Mouse (Mus musculus) heart, adult 2 months (tissue): ENCODE results near the gene Gm49325. TPM values are rescaled to one million over a fixed set of nuclear protein-coding genes. Genes with fewer than 3 reads are reported as not detected.

Source experiments
- DNase-seq, 2 experiments: peaks; one replicate each; pipeline ENCODE4 v3.0.0; 2021
- H3K27ac ChIP-seq: fragments of 200-600 bp; 2 replicates; pipeline ENCODE4 v1.8.1; 2022
- H3K27me3 ChIP-seq: fragments of 200-500 bp; 2 replicates; pipeline ENCODE4 v1.6.1; 2012; ENCODE audit warnings: mild to moderate bottlenecking, low read length, inconsistent platforms, mixed read lengths; ENCODE audit not compliant: control insufficient read depth, insufficient read depth
- H3K36me3 ChIP-seq: fragments of 200-500 bp; 2 replicates; pipeline ENCODE4 v1.6.1; 2012; ENCODE audit warnings: low read length, inconsistent platforms; ENCODE audit not compliant: control insufficient read depth, insufficient read depth
- H3K4me1 ChIP-seq: fragments of 200-500 bp; 2 replicates; pipeline ENCODE4 v1.6.1; 2011; ENCODE audit warnings: low read length; ENCODE audit not compliant: control insufficient read depth, insufficient read depth
- H3K4me3 ChIP-seq: fragments of 200-600 bp; 2 replicates; pipeline ENCODE4 v1.8.1; 2022
- H3K79me2 ChIP-seq: fragments of 200-500 bp; replicated peaks from 2 replicates; pipeline ENCODE4 v1.6.1; 2012; ENCODE audit warnings: mild to moderate bottlenecking, inconsistent platforms, low read length, moderate library complexity, mixed read lengths; ENCODE audit not compliant: control insufficient read depth, insufficient read depth
- H3K9ac ChIP-seq: fragments of 200-500 bp; 2 replicates; pipeline ENCODE4 v1.6.1; 2012; ENCODE audit warnings: low read depth, mild to moderate bottlenecking, control low read depth, inconsistent platforms, low read length, mixed read lengths
- CTCF ChIP-seq: fragments of 200-600 bp; IDR thresholded peaks from 2 replicates; pipeline ENCODE4 v1.8.1; 2022; ENCODE audit warnings: antibody characterized with exemption, mild to moderate bottlenecking, moderate library complexity
- EP300 ChIP-seq: fragments of 200-500 bp; IDR thresholded peaks from 2 replicates; pipeline ENCODE4 v1.6.1; 2011; ENCODE audit warnings: low read depth, low read length, control low read depth; ENCODE audit not compliant: insufficient read depth
- POLR2A ChIP-seq: fragments of 200-500 bp; IDR thresholded peaks from 2 replicates; pipeline ENCODE4 v1.6.1; 2011; ENCODE audit warnings: mild to moderate bottlenecking, low read depth, low read length, control low read depth; ENCODE audit not compliant: insufficient read depth
- WGBS: fragments of 180-500 bp; shearing (Covaris S2); methylation state at CpG from one replicate; pipeline ENCODE4 v1.1.7; 2018; 5-methylcytosine and 5-hydroxymethylcytosine counted together
- intact Hi-C: fragments of 180-260 bp; cut with DNase I; formaldehyde crosslinking; loops from one replicate; pipeline ENCODE4 v1.15.1; 2025
- polyA plus RNA-seq: library from polyadenylated mRNA; depleted of rRNA; stranded (reverse); fragments of >200 nt; gene quantifications from 2 replicates; pipeline ENCODE4 v1.2.3, GENCODE M21; 2012
- total RNA-seq, 2 experiments: library from RNA; stranded (reverse); gene quantifications; 2 replicates each; pipeline ENCODE4 v1.2.3; 2021

The Gm49325 gene
- total and polyA plus RNA-seq, 3 experiments: 15.5 to 15.8 TPM; not detected in 1

DNA sequence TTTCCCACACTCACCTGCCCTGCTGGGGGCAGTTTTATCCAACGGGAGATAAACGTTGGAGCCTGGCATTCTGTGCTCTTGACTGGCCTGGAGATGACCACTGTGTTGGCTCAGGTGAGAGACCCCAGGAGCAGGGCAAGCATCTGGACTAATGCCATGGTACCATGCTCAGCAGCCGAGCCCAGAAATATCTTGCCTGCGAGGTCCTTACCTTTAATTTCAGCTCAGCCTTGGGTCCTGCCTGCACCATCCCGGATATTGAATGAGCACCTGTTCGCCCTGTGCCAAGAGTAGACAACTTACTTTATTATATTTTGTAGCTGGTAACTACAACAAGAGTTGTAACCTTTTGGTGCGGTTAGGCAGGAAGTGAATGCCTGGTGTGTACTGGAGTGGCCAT, 858 bp downstream of the Gm49325 start:
- peak overlapping the region; percentile 86 for H3K9ac ChIP-seq
- H3K4me1 ChIP-seq: peaks cover 12% of the 10 kb centered on the region
- no peak for DNase-seq
- TF ChIP-seq CTCF (no peak), EP300 (no peak), POLR2A (no peak)
- H3K4me3 ChIP-seq: peak overlapping the region; percentile 96
- 22% methylated on average over 7 of the region's 7 CpGs for WGBS
- H3K79me2 ChIP-seq: peaks cover 7% of the 10 kb centered on the region
- intact Hi-C loops: no loop called here
- H3K36me3 ChIP-seq: no peaks in the 10 kb centered on the region; the same call in 1 of the 2 replicates
- no peaks in the 10 kb centered on the region for H3K27me3 ChIP-seq
- H3K27ac ChIP-seq: peak overlapping the region; percentile 99

DNA sequence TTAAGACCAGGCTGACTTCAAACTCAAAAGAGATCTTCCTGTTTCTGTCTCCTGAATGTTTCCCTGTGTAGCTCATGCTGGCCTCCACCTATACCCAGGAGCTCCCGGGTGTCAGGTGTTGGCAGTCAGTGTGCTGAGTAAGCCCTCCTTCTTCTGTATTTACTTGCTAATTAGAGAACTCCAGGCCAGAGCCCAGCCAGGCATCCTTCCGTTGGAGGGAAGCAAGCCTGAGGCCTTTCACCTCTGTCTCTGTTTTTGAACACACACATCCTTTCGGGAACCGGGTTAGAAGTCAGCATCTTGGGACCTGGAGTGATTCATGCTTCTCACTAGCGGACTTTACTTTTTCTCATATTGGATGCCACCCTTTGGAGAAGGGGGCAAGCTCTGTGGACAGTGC, 1.4 kb downstream of the Gm49325 start:
- TF ChIP-seq POLR2A: no peak
- TF ChIP-seq EP300: no peak
- no peak for TF ChIP-seq CTCF
- H3K79me2 ChIP-seq: peaks cover 7% of the 10 kb centered on the region
- H3K36me3 ChIP-seq: no peaks in the 10 kb centered on the region; the same call in 1 of the 2 replicates
- no peak overlapping the region for H3K9ac ChIP-seq
- intact Hi-C loops: no loop called here
- DNase-seq: no peak
- H3K4me3 ChIP-seq: no peak overlapping the region
- peaks cover 12% of the 10 kb centered on the region for H3K4me1 ChIP-seq
- no peaks in the 10 kb centered on the region for H3K27me3 ChIP-seq
- peak overlapping the region; percentile 99 for H3K27ac ChIP-seq
- 33% methylated on average over 5 of the region's 5 CpGs for WGBS

DNA sequence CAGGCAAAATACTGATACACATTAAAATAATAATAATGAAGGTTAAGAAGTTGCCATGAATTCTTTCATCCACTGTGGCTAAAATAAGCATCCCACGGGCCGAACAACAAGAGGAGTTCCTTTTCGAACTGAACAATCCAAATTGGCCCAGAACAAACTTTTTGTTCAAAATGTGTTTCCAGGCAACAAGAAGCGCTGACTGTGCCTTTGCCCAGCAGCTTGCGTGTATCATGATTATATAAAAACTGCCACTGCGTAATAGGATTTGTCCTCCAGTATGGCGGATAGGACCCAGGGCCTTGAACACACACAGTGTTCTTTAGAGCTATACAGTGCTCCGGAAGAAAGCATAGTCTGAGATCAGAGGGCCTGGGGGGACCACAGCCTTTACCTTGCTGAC, 2.6 kb downstream of the Gm49325 start:
- H3K9ac ChIP-seq: no peak overlapping the region
- H3K79me2 ChIP-seq: peaks cover 7% of the 10 kb centered on the region
- no peak overlapping the region for H3K4me3 ChIP-seq
- peaks cover 17% of the 10 kb centered on the region for H3K4me1 ChIP-seq
- H3K36me3 ChIP-seq: peaks cover 3% of the 10 kb centered on the region
- TF ChIP-seq POLR2A (no peak), CTCF (no peak), EP300 (no peak)
- no peaks in the 10 kb centered on the region for H3K27me3 ChIP-seq
- no peak overlapping the region for H3K27ac ChIP-seq
- intact Hi-C loops: no loop called here
- DNase-seq: no peak
- 73% methylated on average over 8 of the region's 8 CpGs for WGBS

DNA sequence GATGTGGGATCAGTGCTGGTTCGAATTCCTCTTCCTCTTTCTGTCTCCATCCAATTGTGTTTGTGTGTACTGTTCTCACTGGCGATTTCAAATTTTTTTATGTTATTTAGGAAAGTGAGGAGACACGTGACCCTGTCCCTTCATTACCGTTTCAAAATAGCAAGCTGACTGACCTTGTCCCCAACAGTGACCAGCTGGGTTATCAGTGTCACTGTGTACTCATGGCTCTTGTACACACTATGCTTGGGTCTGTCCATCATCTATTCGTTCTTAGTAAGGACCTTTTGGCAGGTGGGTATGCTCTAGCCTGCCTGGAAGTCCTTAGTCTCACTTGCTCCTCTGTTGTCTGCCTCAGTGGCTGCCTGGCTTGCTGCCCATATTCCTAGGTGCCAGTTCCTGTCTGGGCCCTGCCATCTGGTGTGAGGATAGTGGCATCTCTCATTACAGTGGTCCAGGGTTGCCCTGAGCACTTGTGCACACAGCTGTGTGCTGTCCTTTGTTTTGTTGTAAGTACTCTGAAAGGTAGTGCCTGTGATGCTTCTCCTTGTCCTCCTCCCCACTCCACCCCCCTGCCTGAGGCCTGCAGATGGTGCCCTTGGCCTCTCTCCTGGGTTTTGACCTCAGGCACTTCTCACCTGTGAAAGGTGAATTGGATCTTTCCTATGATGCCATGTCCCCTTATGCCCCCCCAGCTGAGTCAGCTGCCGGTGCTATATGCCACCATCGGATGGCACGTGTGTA, 4.4 kb downstream of the Gm49325 start:
- Histone ChIP-seq H3K36me3 (peaks cover 13% of the 10 kb centered on the region), H3K4me1 (peaks cover 20% of the 10 kb centered on the region), H3K4me3 (no peak overlapping the region), H3K9ac (no peak overlapping the region), H3K79me2 (peaks cover 7% of the 10 kb centered on the region), H3K27me3 (no peaks in the 10 kb centered on the region), H3K27ac (no peak overlapping the region)
- 72% methylated on average over 8 of the region's 8 CpGs for WGBS
- intact Hi-C loops: no loop called here
- DNase-seq: no peak
- TF ChIP-seq EP300 (no peak), CTCF (no peak), POLR2A (no peak)

DNA sequence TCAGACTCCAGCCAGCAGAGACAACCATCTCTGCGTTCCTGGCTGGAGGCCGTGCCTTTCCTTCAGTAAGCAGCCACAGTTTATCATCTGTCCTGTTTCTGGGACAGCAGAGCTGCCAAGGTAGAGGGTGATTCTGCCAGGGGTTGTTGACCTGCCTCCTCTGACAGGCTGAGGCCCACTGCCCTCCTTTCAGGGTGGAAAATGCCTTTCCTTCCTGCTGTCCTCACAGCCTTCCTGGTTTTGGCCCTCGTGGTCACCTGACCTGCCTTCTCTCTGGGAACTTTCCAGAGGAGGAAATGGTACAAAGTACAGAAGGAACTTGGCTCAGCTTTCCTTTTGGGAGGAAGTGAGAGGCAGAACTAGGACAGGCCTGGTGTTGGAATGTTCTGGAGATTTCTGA, 7.4 kb downstream of the Gm49325 start:
- WGBS: 2% methylated on average over 3 of the region's 3 CpGs

DNA sequence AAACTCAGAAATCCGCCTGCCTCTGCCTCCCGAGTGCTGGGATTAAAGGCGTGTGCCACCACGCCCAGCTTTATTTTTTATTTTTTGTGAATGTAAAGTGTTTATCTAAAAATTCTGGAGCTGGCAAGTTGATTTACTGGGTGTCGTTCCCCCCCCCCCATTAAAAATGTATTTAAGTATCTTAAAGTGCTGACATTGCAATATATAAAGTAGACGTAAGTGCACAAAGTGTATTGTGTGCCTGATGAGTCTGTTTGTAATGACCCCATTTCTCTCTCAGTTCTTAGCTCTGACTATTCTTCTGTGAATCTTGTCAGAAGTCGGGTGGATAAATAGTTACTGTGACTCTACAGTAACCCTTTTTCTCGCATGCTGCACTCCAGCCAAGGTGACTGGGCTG, 9.7 kb downstream of the Gm49325 start:
- Histone ChIP-seq H3K9ac (no peak overlapping the region), H3K4me1 (peaks cover 11% of the 10 kb centered on the region), H3K27me3 (no peaks in the 10 kb centered on the region), H3K4me3 (no peak overlapping the region), H3K36me3 (peaks cover 13% of the 10 kb centered on the region), H3K27ac (no peak overlapping the region), H3K79me2 (peaks cover 3% of the 10 kb centered on the region)
- no peak for DNase-seq
- WGBS: 90% methylated on average over 8 of the region's 8 CpGs
- no peak for TF ChIP-seq EP300
- TF ChIP-seq CTCF: no peak
- TF ChIP-seq POLR2A: no peak
- intact Hi-C loops: no loop called here

More for the DNA sequence above, 7.4 kb downstream of the Gm49325 start:
- H3K9ac ChIP-seq: peak overlapping the region; percentile 11
- peaks cover 7% of the 10 kb centered on the region for H3K79me2 ChIP-seq
- intact Hi-C loops: no loop called here
- no peak overlapping the region for H3K4me3 ChIP-seq
- peak overlapping the region; percentile 94 for H3K27ac ChIP-seq
- H3K36me3 ChIP-seq: peaks cover 13% of the 10 kb centered on the region
- H3K4me1 ChIP-seq: peaks cover 11% of the 10 kb centered on the region
- no peaks in the 10 kb centered on the region for H3K27me3 ChIP-seq
- peak; percentile 98 for TF ChIP-seq EP300
- TF ChIP-seq CTCF: no peak
- TF ChIP-seq POLR2A: peak; percentile 65; the same call in 1 of the 2 replicates
- peak; percentile 78 to 82 for DNase-seq
